In genomic region chr3:86809646-86810045, GRCm38 (mm10) we compare ENCODE assay signal across 13 mouse cellular contexts.
DNase-seq lines count a peak whose midpoint lies in the region; ATAC-seq lines count a peak whose summit lies in the region.
"Had no signal": no experiment of that assay in that cellular context is flagged by ENCODE, and none has a peak within 500 bp of the region (broad histone marks: within the 10 kb centered on the region; RNA-seq: fewer than 3 reads in every experiment).

No protein-coding gene starts in this region.

- WGBS in hindbrain, embryonic 15.5 days = 56% methylated on average over 2 of the region's 2 CpGs
- WGBS in hindbrain, embryonic 12.5 days = 57% methylated on average over 2 of the region's 2 CpGs
- 46% methylated on average over 2 of the region's 2 CpGs for WGBS in embryonic facial prominence, embryonic 10.5 days
- 46% methylated on average over 2 of the region's 2 CpGs for WGBS in limb, embryonic 13.5 days
- 55% methylated on average over 2 of the region's 2 CpGs for WGBS in liver, embryonic 12.5 days (ENCODE audit: insufficient replicate concordance)

- H3K27ac ChIP-seq in hindbrain, embryonic 15.5 days (replicated peaks) = peak overlapping the region; percentile 15; the same call in 1 of the 2 replicates
- no peak overlapping the region; the same call in 1 of the 2 replicates for H3K27ac ChIP-seq in hindbrain, embryonic 12.5 days
- peak overlapping the region; percentile 52 for H3K27ac ChIP-seq in embryonic facial prominence, embryonic 10.5 days (replicated peaks)
- peak overlapping the region; percentile 0; the same call in 1 of the 2 replicates for H3K27ac ChIP-seq in limb, embryonic 13.5 days
- H3K27ac ChIP-seq in liver, embryonic 12.5 days = no peak overlapping the region
- H3K27ac ChIP-seq: midbrain, embryonic 10.5 days; neural tube, embryonic 12.5 days had no signal

- H3K27me3 ChIP-seq in hindbrain, embryonic 15.5 days = no peaks in the 10 kb centered on the region
- H3K27me3 ChIP-seq in hindbrain, embryonic 12.5 days = no peaks in the 10 kb centered on the region
- no peaks in the 10 kb centered on the region for H3K27me3 ChIP-seq in embryonic facial prominence, embryonic 10.5 days (replicated peaks; ENCODE audit: low read depth, poor library complexity, severe bottlenecking)
- no peaks in the 10 kb centered on the region for H3K27me3 ChIP-seq in limb, embryonic 13.5 days
- no peaks in the 10 kb centered on the region for H3K27me3 ChIP-seq in liver, embryonic 12.5 days (replicated peaks)
- H3K27me3 ChIP-seq: neural tube, embryonic 12.5 days had no signal

- DNase-seq in 3T3-L1 (ENCODE audit: low read depth, low spot score) = peak; percentile 22
- DNase-seq in embryonic facial prominence, embryonic 10.5 days (ENCODE audit: low spot score) = no peak
- DNase-seq in left cerebral cortex, postnatal 25 days (ENCODE audit: low spot score in 2 of 2) = no peak
- DNase-seq: cerebellum, adult 11-12 months; liver had no signal

- H3K9ac ChIP-seq in hindbrain, embryonic 15.5 days = no peak overlapping the region
- no peak overlapping the region for H3K9ac ChIP-seq in hindbrain, embryonic 12.5 days
- no peak overlapping the region for H3K9ac ChIP-seq in limb, embryonic 13.5 days
- H3K9ac ChIP-seq in liver, embryonic 12.5 days = no peak overlapping the region
- H3K9ac ChIP-seq: neural tube, embryonic 12.5 days had no signal

- ATAC-seq in hindbrain, embryonic 15.5 days (ENCODE audit: low FRiP score, low read depth) = no peak
- ATAC-seq in hindbrain, embryonic 12.5 days (ENCODE audit: low FRiP score) = no peak
- no peak for ATAC-seq in limb, embryonic 13.5 days (ENCODE audit: low FRiP score, low read depth)
- no peak for ATAC-seq in liver, embryonic 12.5 days
- ATAC-seq: inflammation-experienced regulatory T-cells, adult 6 months; lung, postnatal 0 days had no signal

- no peaks in the 10 kb centered on the region for H3K9me3 ChIP-seq in hindbrain, embryonic 15.5 days
- H3K9me3 ChIP-seq in hindbrain, embryonic 12.5 days (replicated peaks) = no peaks in the 10 kb centered on the region
- no peaks in the 10 kb centered on the region for H3K9me3 ChIP-seq in embryonic facial prominence, embryonic 10.5 days
- H3K9me3 ChIP-seq in limb, embryonic 13.5 days = no peaks in the 10 kb centered on the region
- H3K9me3 ChIP-seq in liver, embryonic 12.5 days (replicated peaks) = no peaks in the 10 kb centered on the region
- H3K9me3 ChIP-seq: midbrain, embryonic 10.5 days; neural tube, embryonic 12.5 days had no signal

- H3K4me2 ChIP-seq in hindbrain, embryonic 15.5 days = no peak overlapping the region
- H3K4me2 ChIP-seq in hindbrain, embryonic 12.5 days (replicated peaks) = no peak overlapping the region
- H3K4me2 ChIP-seq in limb, embryonic 13.5 days (replicated peaks) = no peak overlapping the region
- no peak overlapping the region for H3K4me2 ChIP-seq in liver, embryonic 12.5 days
- H3K4me2 ChIP-seq: neural tube, embryonic 12.5 days had no signal

- H3K36me3 ChIP-seq in hindbrain, embryonic 15.5 days = peaks cover 27% of the 10 kb centered on the region
- peaks cover 20% of the 10 kb centered on the region for H3K36me3 ChIP-seq in hindbrain, embryonic 12.5 days
- peaks cover 19% of the 10 kb centered on the region for H3K36me3 ChIP-seq in embryonic facial prominence, embryonic 10.5 days (replicated peaks)
- no peaks in the 10 kb centered on the region for H3K36me3 ChIP-seq in limb, embryonic 13.5 days
- H3K36me3 ChIP-seq in liver, embryonic 12.5 days = no peaks in the 10 kb centered on the region

- intact Hi-C loops in left cerebral cortex, postnatal 25 days (cut with DNase I) = loop anchor here (5.0 kb wide), 2 partner anchors 63 to 113 kb away; partner anchors contain the start of gene Dclk2

- H3K4me1 ChIP-seq in hindbrain, embryonic 15.5 days (replicated peaks) = peaks cover 13% of the 10 kb centered on the region; the same call in 1 of the 2 replicates
- peaks cover 2% of the 10 kb centered on the region; the same call in 1 of the 2 replicates for H3K4me1 ChIP-seq in hindbrain, embryonic 12.5 days
- peaks cover 18% of the 10 kb centered on the region for H3K4me1 ChIP-seq in embryonic facial prominence, embryonic 10.5 days
- peaks cover 21% of the 10 kb centered on the region for H3K4me1 ChIP-seq in limb, embryonic 13.5 days
- H3K4me1 ChIP-seq in liver, embryonic 12.5 days = no peaks in the 10 kb centered on the region
- H3K4me1 ChIP-seq: midbrain, embryonic 10.5 days; neural tube, embryonic 12.5 days had no signal

- no peak overlapping the region for H3K4me3 ChIP-seq in hindbrain, embryonic 15.5 days
- H3K4me3 ChIP-seq in hindbrain, embryonic 12.5 days = no peak overlapping the region
- H3K4me3 ChIP-seq in embryonic facial prominence, embryonic 10.5 days = no peak overlapping the region
- H3K4me3 ChIP-seq in limb, embryonic 13.5 days = no peak overlapping the region
- no peak overlapping the region for H3K4me3 ChIP-seq in liver, embryonic 12.5 days
- H3K4me3 ChIP-seq: midbrain, embryonic 10.5 days; neural tube, embryonic 12.5 days had no signal

Comparison
In these comparisons a context has a peak if more than half of its experiments do, and no peak if none do; other contexts are left out.
1. H3K27ac ChIP-seq: peak in hindbrain, embryonic 15.5 days (single experiment), embryonic facial prominence, embryonic 10.5 days (single experiment) and limb, embryonic 13.5 days (single experiment); none in hindbrain, embryonic 12.5 days (single experiment) and liver, embryonic 12.5 days (single experiment).